Mouse (Mus musculus) CH12.LX (cell line): Measurements from ENCODE around the gene Vmn1r217. TPM values are rescaled to one million over a fixed set of nuclear protein-coding genes. Genes with fewer than 3 reads are reported as not detected.

ENCODE experiments used
- DNase-seq: peaks from one replicate; pipeline ENCODE4 v3.0.0-alpha.2; 2013; ENCODE audit errors: extremely low read depth
- H3K27ac ChIP-seq: 2 replicates; pipeline ENCODE4 v1.5.1; 2012; ENCODE audit warnings: low read depth, mild to moderate bottlenecking, control low read depth, moderate library complexity; ENCODE audit not compliant: insufficient read depth
- H3K27me3 ChIP-seq: replicated peaks from 2 replicates; pipeline ENCODE3; 2012; ENCODE audit warnings: inconsistent platforms
- H3K36me3 ChIP-seq, 2 experiments: replicated peaks in 1 of 2; 2 replicates each; pipeline versions ENCODE3 to v1.6.1; 2012; ENCODE audit warnings: inconsistent platforms in 1 of 2, low read length in 1 of 2, mild to moderate bottlenecking in 1 of 2, mixed read lengths in 1 of 2, moderate library complexity in 1 of 2; ENCODE audit not compliant: control insufficient read depth in 1 of 2, insufficient read depth in 1 of 2
- H3K4me1 ChIP-seq, 2 experiments: 2 replicates each; pipeline ENCODE4 v1.6.1; 2012; ENCODE audit warnings: inconsistent platforms in 1 of 2, moderate library complexity in 1 of 2; ENCODE audit not compliant: insufficient read depth in 2 of 2, control insufficient read depth in 1 of 2
- H3K4me2 ChIP-seq: 2 replicates; pipeline ENCODE4 v1.6.1; 2012; ENCODE audit warnings: low read depth, mild to moderate bottlenecking, control low read depth; ENCODE audit not compliant: poor library complexity, insufficient read depth, severe bottlenecking
- H3K4me3 ChIP-seq, 3 experiments: fragments of 150-350 bp in 1 of 3; sonication (generic) in 1 of 3; replicated peaks in 1 of 3; 2 replicates each; pipeline versions ENCODE3 to v1.5.1; 2011 to 2012; ENCODE audit warnings: low read depth in 2 of 3, low read length in 2 of 3, mild to moderate bottlenecking in 2 of 3, moderate library complexity in 2 of 3, control low read depth in 1 of 3, improper control_type of control experiment in 1 of 3, inconsistent platforms in 1 of 3, mixed read lengths in 1 of 3; ENCODE audit not compliant: poor library complexity in 1 of 3
- H3K79me2 ChIP-seq: replicated peaks from 2 replicates; pipeline ENCODE4 v1.6.1; 2012; ENCODE audit warnings: mild to moderate bottlenecking, moderate library complexity; ENCODE audit not compliant: control insufficient read depth, poor library complexity, insufficient read depth, severe bottlenecking; ENCODE audit errors: extremely low read depth
- H3K9ac ChIP-seq: 2 replicates; pipeline ENCODE4 v1.6.1; 2012; ENCODE audit warnings: low read depth, mild to moderate bottlenecking, control low read depth, moderate library complexity; ENCODE audit not compliant: insufficient read depth
- H3K9me3 ChIP-seq: replicated peaks from 2 replicates; pipeline ENCODE3; 2012; ENCODE audit warnings: low read length, inconsistent platforms, mixed read lengths
- BHLHE40 ChIP-seq: IDR thresholded peaks from 2 replicates; pipeline ENCODE4 v1.6.1; 2011; ENCODE audit warnings: mild to moderate bottlenecking, low read depth, low read length, improper control_type of control experiment
- CTCF ChIP-seq, 2 experiments: IDR thresholded peaks in 1 of 2; conservative IDR thresholded peaks in 1 of 2; 2 replicates each; pipeline ENCODE4 v1.5.1; 2011 to 2012; ENCODE audit warnings: low read depth in 2 of 2, low read length in 2 of 2, improper control_type of control experiment in 1 of 2, inconsistent platforms in 1 of 2, mild to moderate bottlenecking in 1 of 2, moderate library complexity in 1 of 2
- MAFK ChIP-seq: IDR thresholded peaks from 2 replicates; pipeline ENCODE4 v1.6.1; 2011; ENCODE audit warnings: low read length, improper control_type of control experiment; ENCODE audit not compliant: insufficient replicate concordance
- MEF2A ChIP-seq: IDR thresholded peaks from 2 replicates; pipeline ENCODE4 v1.6.1; 2014; ENCODE audit warnings: low read depth, mild to moderate bottlenecking, inconsistent platforms, low read length, improper control_type of control experiment, borderline replicate concordance
- POLR2AphosphoS2 ChIP-seq: IDR thresholded peaks from 2 replicates; pipeline ENCODE4 v1.6.1; 2011; ENCODE audit warnings: low read depth, low read length, improper control_type of control experiment
- RAD21 ChIP-seq: IDR thresholded peaks from 2 replicates; pipeline ENCODE4 v1.6.1; 2011; ENCODE audit warnings: low read depth, mild to moderate bottlenecking, low read length, improper control_type of control experiment, moderate library complexity
- SMC3 ChIP-seq: IDR thresholded peaks from 2 replicates; pipeline ENCODE4 v1.6.1; 2011; ENCODE audit warnings: low read depth, low read length, improper control_type of control experiment
- TBP ChIP-seq: conservative IDR thresholded peaks from 2 replicates; pipeline ENCODE4 v1.6.1; 2011; ENCODE audit warnings: low read depth, low read length, improper control_type of control experiment
- TCF12 ChIP-seq: IDR thresholded peaks from 2 replicates; pipeline ENCODE4 v1.6.1; 2014; ENCODE audit warnings: low read depth, mild to moderate bottlenecking, inconsistent platforms, low read length, improper control_type of control experiment
- dilution Hi-C: fragments of 300-500 bp; cut with MboI; formaldehyde crosslinking; loops from 2 replicates; pipeline ENCODE4 v1.14.3; 2020; ENCODE audit warnings: low sequenced_read_pairs; ENCODE audit not compliant: extremely low pct_unique_long_range_greater_than_20kb, extremely low pct_ligation_motif_present
- in situ Hi-C: fragments of 300-500 bp; cut with MboI; formaldehyde crosslinking; loops from 3 replicates; pipeline ENCODE4 v1.14.3; 2019; ENCODE audit warnings: low sequenced_read_pairs, low pct_ligation_motif_present, low pct_unique_long_range_greater_than_20kb, mixed read lengths
- polyA plus RNA-seq: library from polyadenylated mRNA; unstranded; fragments of >175 nt; gene quantifications from 2 replicates; pipeline ENCODE4 v1.2.1, GENCODE M21; 2012; ENCODE audit warnings: low read depth; ENCODE audit not compliant: insufficient read length
- total RNA-seq, 2 experiments: library from RNA; depleted of rRNA; stranded (reverse); fragments of 300-350 nt in 1 of 2; fragments of >200 nt in 1 of 2; gene quantifications; 2 replicates each; pipeline ENCODE4 v1.2.3; 2012 to 2014

Vmn1r217 gene
- total and polyA plus RNA-seq, 3 experiments = not detected

- Histone ChIP-seq H3K9me3 (no peaks in the 10 kb centered on the region), H3K36me3 (no peaks in the 10 kb centered on the region), H3K27ac (no peak overlapping the region), H3K4me1 (no peaks in the 10 kb centered on the region), H3K4me2 (no peak overlapping the region), H3K4me3 (no peak overlapping the region), H3K9ac (no peak overlapping the region), H3K79me2 (no peaks in the 10 kb centered on the region), H3K27me3 (no peaks in the 10 kb centered on the region)
- dilution Hi-C loops (no loop called here), in situ Hi-C loops (no loop called here)
- no peak for DNase-seq
- TF ChIP-seq SMC3 (peak; percentile 32), CTCF (conservative IDR thresholded peaks at IDR 0.05 in 1 of 2, IDR thresholded peaks at IDR 0.05 in 1 of 2; ENCODE audit: low read depth in 2 of 2, low read length in 2 of 2) (peak in 1 of 2 experiments; percentile 41; a peak in 2 of 4 replicates), POLR2AphosphoS2 (no peak), TCF12 (no peak), RAD21 (peak; percentile 42), MAFK (no peak), BHLHE40 (no peak), TBP (no peak), MEF2A (no peak)
These were observed 60.2 kb downstream of the Vmn1r217 start for GRCm38 (mm10) chr13:23057778-23058177.

Other genes starting within 250 kb of the Vmn1r217 start
- not detected in 2 replicates for gene Vmn1r212, start 234.0 kb downstream of the Vmn1r217 start, total RNA-seq (2012; rRNA removed)
- gene Vmn1r212, start 234.0 kb downstream of the Vmn1r217 start, total RNA-seq (2014; rRNA removed) = not detected in 2 replicates
- gene Vmn1r212, start 234.0 kb downstream of the Vmn1r217 start, polyA plus RNA-seq = not detected in 2 replicates
- gene Vmn1r213, start 110.6 kb downstream of the Vmn1r217 start, total RNA-seq (2012; rRNA removed) = not detected in 2 replicates
- gene Vmn1r213, start 110.6 kb downstream of the Vmn1r217 start, total RNA-seq (2014; rRNA removed) = not detected in 2 replicates
- gene Vmn1r213, start 110.6 kb downstream of the Vmn1r217 start, polyA plus RNA-seq = not detected in 2 replicates
- gene Vmn1r214, start 87.8 kb downstream of the Vmn1r217 start, total RNA-seq (2012; rRNA removed) = not detected in 2 replicates
- not detected in 2 replicates for gene Vmn1r214, start 87.8 kb downstream of the Vmn1r217 start, total RNA-seq (2014; rRNA removed)
- not detected in 2 replicates for gene Vmn1r214, start 87.8 kb downstream of the Vmn1r217 start, polyA plus RNA-seq
- not detected in 2 replicates for gene Vmn1r215, start 50.2 kb downstream of the Vmn1r217 start, total RNA-seq (2012; rRNA removed)
- gene Vmn1r215, start 50.2 kb downstream of the Vmn1r217 start, total RNA-seq (2014; rRNA removed) = not detected in 2 replicates
- not detected in 2 replicates for gene Vmn1r215, start 50.2 kb downstream of the Vmn1r217 start, polyA plus RNA-seq
- gene Vmn1r218, start 14.9 kb upstream of the Vmn1r217 start, total RNA-seq (2012; rRNA removed) = not detected in 2 replicates
- gene Vmn1r218, start 14.9 kb upstream of the Vmn1r217 start, total RNA-seq (2014; rRNA removed) = not detected in 2 replicates
- not detected in 2 replicates for gene Vmn1r218, start 14.9 kb upstream of the Vmn1r217 start, polyA plus RNA-seq
- gene Vmn1r219, start 41.1 kb upstream of the Vmn1r217 start, total RNA-seq (2012; rRNA removed) = not detected in 2 replicates
- not detected in 2 replicates for gene Vmn1r219, start 41.1 kb upstream of the Vmn1r217 start, total RNA-seq (2014; rRNA removed)
- not detected in 2 replicates for gene Vmn1r219, start 41.1 kb upstream of the Vmn1r217 start, polyA plus RNA-seq
- gene Vmn1r220, start 69.7 kb upstream of the Vmn1r217 start, total RNA-seq (2012; rRNA removed) = not detected in 2 replicates
- not detected in 2 replicates for gene Vmn1r220, start 69.7 kb upstream of the Vmn1r217 start, total RNA-seq (2014; rRNA removed)
- not detected in 2 replicates for gene Vmn1r220, start 69.7 kb upstream of the Vmn1r217 start, polyA plus RNA-seq
- not detected in 2 replicates for gene Vmn1r221, start 95.9 kb upstream of the Vmn1r217 start, total RNA-seq (2012; rRNA removed)
- gene Vmn1r221, start 95.9 kb upstream of the Vmn1r217 start, total RNA-seq (2014; rRNA removed) = not detected in 2 replicates
- gene Vmn1r221, start 95.9 kb upstream of the Vmn1r217 start, polyA plus RNA-seq = not detected in 2 replicates
- not detected in 2 replicates for gene Vmn1r222, start 117.7 kb upstream of the Vmn1r217 start, total RNA-seq (2012; rRNA removed)
- not detected in 2 replicates for gene Vmn1r222, start 117.7 kb upstream of the Vmn1r217 start, total RNA-seq (2014; rRNA removed)
- gene Vmn1r222, start 117.7 kb upstream of the Vmn1r217 start, polyA plus RNA-seq = not detected in 2 replicates
- gene Vmn1r223, start 128.9 kb upstream of the Vmn1r217 start, total RNA-seq (2012; rRNA removed) = not detected in 2 replicates
- not detected in 2 replicates for gene Vmn1r223, start 128.9 kb upstream of the Vmn1r217 start, total RNA-seq (2014; rRNA removed)
- 0.06 TPM in 1 of 2 replicates, not detected in the other for gene Vmn1r223, start 128.9 kb upstream of the Vmn1r217 start, polyA plus RNA-seq